Mouse (Mus musculus): ENCODE results near the gene Mcm5.

DNA sequence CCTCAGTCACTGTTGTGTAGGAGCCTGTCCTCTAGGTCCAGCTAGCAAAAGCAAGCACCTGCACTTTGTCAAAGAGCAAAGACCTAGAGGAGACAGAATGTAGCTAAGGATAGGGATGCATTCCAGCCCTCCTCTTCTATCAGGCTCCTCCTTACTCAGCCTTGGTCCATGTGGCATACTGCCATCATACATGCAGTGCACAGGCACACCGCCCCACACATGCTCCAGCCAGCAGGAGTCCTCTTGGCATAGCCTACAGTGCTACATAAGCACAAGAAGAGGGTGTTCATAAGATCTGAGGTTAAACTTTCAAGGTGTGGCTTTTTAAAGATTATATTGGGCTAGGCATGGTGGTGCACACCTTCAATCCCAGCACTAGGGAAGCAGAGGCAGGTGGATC lies 34.5 kb upstream of the Mcm5 start:
- no peak for TF ChIP-seq CTCF (IDR thresholded peaks at IDR 0.05; ENCODE audit: low read depth, low read length)
- no peak for TF ChIP-seq TAL1 (conservative IDR thresholded peaks at IDR 0.05; ENCODE audit: low read depth, low read length)

Measured in G1E (cell line).